Mouse (Mus musculus) testis, adult 2 months (tissue): ENCODE data around the gene Chml. TPM values are rescaled to one million over a fixed set of nuclear protein-coding genes. Genes with fewer than 3 reads are reported as not detected.

Source experiments
- H3K27ac ChIP-seq: fragments of 200-500 bp; 2 replicates; pipeline ENCODE4 v1.5.1; 2012; ENCODE audit warnings: low read depth, low read length; ENCODE audit not compliant: control insufficient read depth, insufficient read depth
- H3K27me3 ChIP-seq: fragments of 200-500 bp; 2 replicates; pipeline ENCODE4 v1.6.1; 2012; ENCODE audit warnings: mild to moderate bottlenecking, low read length, moderate library complexity; ENCODE audit not compliant: control insufficient read depth, insufficient read depth
- H3K36me3 ChIP-seq: fragments of 200-500 bp; 2 replicates; pipeline ENCODE4 v1.6.1; 2012; ENCODE audit warnings: mild to moderate bottlenecking, low read length; ENCODE audit not compliant: control insufficient read depth, insufficient read depth
- H3K4me1 ChIP-seq: fragments of 200-500 bp; 2 replicates; pipeline ENCODE4 v1.6.1; 2012; ENCODE audit warnings: low read length; ENCODE audit not compliant: control insufficient read depth, insufficient read depth
- H3K4me3 ChIP-seq: fragments of 200-500 bp; 2 replicates; pipeline ENCODE4 v1.5.1; 2012; ENCODE audit warnings: low read depth, mild to moderate bottlenecking, low read length, moderate library complexity, mixed read lengths; ENCODE audit not compliant: control insufficient read depth
- CTCF ChIP-seq: fragments of 200-500 bp; IDR thresholded peaks from 2 replicates; pipeline ENCODE4 v1.5.1; 2012; ENCODE audit warnings: low read depth, mild to moderate bottlenecking, inconsistent platforms, low read length, moderate library complexity; ENCODE audit not compliant: control insufficient read depth, insufficient read depth, insufficient replicate concordance
- POLR2A ChIP-seq: fragments of 200-500 bp; IDR thresholded peaks from 2 replicates; pipeline ENCODE4 v1.6.1; 2012; ENCODE audit warnings: low read depth, mild to moderate bottlenecking, inconsistent platforms, low read length, moderate library complexity; ENCODE audit not compliant: control insufficient read depth
- polyA plus RNA-seq: library from polyadenylated mRNA; depleted of rRNA; stranded (reverse); fragments of >200 nt; gene quantifications from 2 replicates; pipeline ENCODE4 v1.2.3, GENCODE M21; 2012; rRNA removed

Chml gene
- polyA plus RNA-seq, result 3.8 and 4.0 TPM in 2 replicates

GRCm38 (mm10) chr1:175692246-175692996 lies at the start of gene Chml, which contains the start of gene Opn3:
Gene Chml, minus strand, starts transcription at chr1:175692901.
Gene Opn3, minus strand, starts transcription at chr1:175692776.
- Histone ChIP-seq H3K4me1 (0 out of 2 replicates have a peak, but pooled peaks cover 2% of the 10 kb centered on the region), H3K36me3 (peaks cover 1% of the 10 kb centered on the region; the same call in 1 of the 2 replicates)
- no peak for TF ChIP-seq CTCF
- peak; percentile 88 for TF ChIP-seq POLR2A

DNA sequence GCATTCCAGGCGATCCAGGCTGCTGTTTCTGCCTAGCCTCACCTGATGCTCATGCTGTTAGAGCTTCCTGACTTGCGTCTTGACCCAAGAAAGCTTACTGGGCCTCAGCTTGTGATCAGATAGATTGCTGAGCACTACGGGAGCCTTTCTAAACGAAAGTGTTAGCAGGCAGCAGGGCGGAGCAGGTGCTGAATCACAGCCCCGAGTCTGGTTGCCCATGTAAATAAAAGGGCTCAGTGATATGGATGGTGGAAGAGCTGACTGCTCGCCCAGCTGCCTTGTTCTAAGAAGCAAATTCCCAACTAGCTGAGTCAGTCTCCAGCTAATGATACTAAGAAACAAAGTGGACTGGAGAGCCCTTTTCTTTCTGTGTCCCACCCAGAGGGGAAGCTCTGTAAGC lies 33.1 kb upstream of the Chml start:
- Histone ChIP-seq H3K27ac (no peak overlapping the region), H3K4me1 (no peaks in the 10 kb centered on the region; the same call in 1 of the 2 replicates), H3K4me3 (no peak overlapping the region), H3K36me3 (no peaks in the 10 kb centered on the region), H3K27me3 (no peaks in the 10 kb centered on the region)
- TF ChIP-seq POLR2A (no peak), CTCF (no peak)

More at GRCm38 (mm10) chr1:175692246-175692996, at the start of gene Chml, which contains the start of gene Opn3:
- Histone ChIP-seq H3K4me3 (peak within 1 kb of the TSS; percentile 95), H3K27me3 (no peaks in the 10 kb centered on the region), H3K27ac (peak within 1 kb of the TSS; percentile 73)

GRCm38 (mm10) chr1:175716832-175717231 lies 24.1 kb upstream of the Chml start:
- no peak overlapping the region for H3K27ac ChIP-seq
- no peak overlapping the region for H3K4me3 ChIP-seq
- no peaks in the 10 kb centered on the region for H3K36me3 ChIP-seq
- TF ChIP-seq CTCF (no peak), POLR2A (no peak)
- H3K4me1 ChIP-seq, result no peaks in the 10 kb centered on the region; the same call in 1 of the 2 replicates
- no peaks in the 10 kb centered on the region for H3K27me3 ChIP-seq

DNA sequence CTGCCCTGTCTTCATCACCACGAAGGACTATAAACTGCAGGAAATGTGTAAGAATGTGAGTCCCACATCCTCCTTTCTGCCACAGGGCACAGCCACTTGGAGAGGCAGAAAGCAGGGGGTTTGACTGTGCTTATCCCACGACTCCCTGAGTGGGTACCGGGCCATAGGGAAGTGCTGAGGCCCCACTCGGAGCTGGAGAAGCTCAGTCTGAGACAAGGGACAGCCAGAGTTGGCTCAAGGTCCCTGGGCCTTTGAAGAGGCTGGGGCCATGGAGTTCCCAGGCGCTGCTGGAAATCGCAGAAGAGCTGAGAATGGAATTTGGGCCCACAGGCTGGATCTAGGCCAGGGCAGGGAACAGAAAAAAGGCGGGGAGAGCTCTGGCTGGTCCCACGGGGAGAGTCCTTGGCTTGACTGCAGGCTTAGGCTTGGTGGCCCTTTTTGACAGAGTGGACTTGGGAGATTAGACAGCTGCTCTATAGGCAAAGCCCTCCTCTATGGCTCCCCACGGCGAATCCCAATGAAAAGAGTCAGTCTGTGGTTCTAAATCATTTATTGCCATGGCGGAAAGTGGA lies 19.7 kb upstream of the Chml start:
- H3K4me1 ChIP-seq, result no peaks in the 10 kb centered on the region
- no peak overlapping the region for H3K4me3 ChIP-seq
- TF ChIP-seq CTCF (no peak), POLR2A (no peak)
- no peaks in the 10 kb centered on the region for H3K27me3 ChIP-seq
- no peak overlapping the region for H3K27ac ChIP-seq
- no peaks in the 10 kb centered on the region for H3K36me3 ChIP-seq

DNA sequence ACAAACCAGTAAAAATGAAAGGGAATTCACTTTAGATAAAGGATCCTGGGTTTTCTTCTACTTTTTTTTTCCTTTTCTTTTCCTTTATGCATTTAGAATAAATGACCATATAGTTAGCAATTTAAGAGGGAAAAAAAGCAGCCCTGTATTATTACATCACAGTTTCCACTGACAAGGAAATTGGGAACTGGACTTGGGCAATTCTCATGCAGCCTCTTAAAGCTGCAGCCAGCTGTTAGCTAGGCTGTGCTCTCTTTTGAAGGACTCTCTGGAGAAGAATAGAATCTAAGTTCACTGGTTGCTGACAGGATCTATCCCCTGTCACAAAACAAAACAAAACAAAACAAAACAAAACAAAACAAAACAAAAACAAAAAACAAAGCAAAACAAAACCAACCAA lies 15.3 kb upstream of the Chml start:
- no peak for TF ChIP-seq POLR2A
- TF ChIP-seq CTCF, result no peak
- Histone ChIP-seq H3K27me3 (no peaks in the 10 kb centered on the region), H3K4me3 (no peak overlapping the region), H3K27ac (no peak overlapping the region), H3K36me3 (no peaks in the 10 kb centered on the region), H3K4me1 (no peaks in the 10 kb centered on the region)

- Histone ChIP-seq H3K4me3 (no peak overlapping the region), H3K27me3 (no peaks in the 10 kb centered on the region), H3K27ac (no peak overlapping the region), H3K4me1 (no peaks in the 10 kb centered on the region), H3K36me3 (no peaks in the 10 kb centered on the region)
- TF ChIP-seq POLR2A, result no peak
- no peak for TF ChIP-seq CTCF
These were observed 14.9 kb upstream of the Chml start for GRCm38 (mm10) chr1:175707599-175707998.

- Histone ChIP-seq H3K4me1 (no peaks in the 10 kb centered on the region), H3K36me3 (no peaks in the 10 kb centered on the region), H3K4me3 (peak overlapping the region; percentile 20; the same call in 1 of the 2 replicates), H3K27me3 (no peaks in the 10 kb centered on the region), H3K27ac (no peak overlapping the region)
- TF ChIP-seq CTCF (no peak), POLR2A (no peak)
These were observed 8.4 kb upstream of the Chml start for GRCm38 (mm10) chr1:175701145-175701544.
